Mouse (Mus musculus) embryonic stem cell, embryonic (primary cell): ENCODE results near the gene B3galnt2.
"Not testable (repeated sequence)": the region's sequence is repeated elsewhere in the genome, so short reads cannot be mapped to it uniquely, and the experiment has no call there.

Experiments used
- CTCF ChIA-PET, 4 experiments: fragments of 300-600 bp in 2 of 4; fragments of 350-600 bp in 2 of 4; sonication (Branson Sonifier 250); formaldehyde crosslinking; loops; one replicate each; lab custom pipeline; 2022; ENCODE audit warnings: inconsistent platforms in 2 of 4; lab: Charles Lee
- POLR2A ChIA-PET, 4 experiments: fragments of 300-600 bp in 2 of 4; fragments of 350-600 bp in 2 of 4; sonication (Branson Sonifier 250); formaldehyde crosslinking; loops; one replicate each; lab custom pipeline; 2022; ENCODE audit warnings: antibody characterized with exemption in 4 of 4, inconsistent platforms in 1 of 4; lab: Charles Lee

Gene B3galnt2

GRCm38 (mm10) chr13:13993041-13993440, 38.8 kb downstream of the B3galnt2 start:
- ChIA-PET CTCF (no interaction called here), POLR2A (interaction anchor here in 1 of 4 experiments (1.1 to 2.0 kb wide), 4 partner anchors 10 to 28 kb away, joined by 3 to 5 read pairs (median 4); no protein-coding TSS in a partner anchor)

DNA sequence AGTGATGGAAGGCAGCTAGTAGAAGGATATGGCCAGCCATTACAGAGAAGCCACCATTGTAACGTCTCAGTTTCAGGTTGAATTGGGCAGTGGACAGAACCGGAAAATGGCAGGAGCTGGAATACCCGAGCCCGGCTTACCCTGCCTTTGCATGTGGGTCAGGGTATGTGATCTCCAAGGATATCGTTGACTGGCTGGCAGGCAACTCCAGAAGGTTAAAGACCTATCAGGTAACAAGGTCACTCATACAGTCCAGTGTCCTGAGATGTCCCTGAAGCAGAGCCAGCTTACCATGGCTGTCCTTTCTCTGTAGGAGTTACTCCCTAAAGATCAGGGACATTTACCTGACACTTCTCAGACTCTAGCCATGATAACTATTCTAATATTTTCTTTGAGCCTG, 40.8 kb downstream of the B3galnt2 start:
- CTCF ChIA-PET = no interaction called here
- POLR2A ChIA-PET = interaction anchor here in 1 of 4 experiments (1.0 kb wide), 1 partner anchor 98 kb away, joined by 3 read pairs; no protein-coding TSS in a partner anchor

DNA sequence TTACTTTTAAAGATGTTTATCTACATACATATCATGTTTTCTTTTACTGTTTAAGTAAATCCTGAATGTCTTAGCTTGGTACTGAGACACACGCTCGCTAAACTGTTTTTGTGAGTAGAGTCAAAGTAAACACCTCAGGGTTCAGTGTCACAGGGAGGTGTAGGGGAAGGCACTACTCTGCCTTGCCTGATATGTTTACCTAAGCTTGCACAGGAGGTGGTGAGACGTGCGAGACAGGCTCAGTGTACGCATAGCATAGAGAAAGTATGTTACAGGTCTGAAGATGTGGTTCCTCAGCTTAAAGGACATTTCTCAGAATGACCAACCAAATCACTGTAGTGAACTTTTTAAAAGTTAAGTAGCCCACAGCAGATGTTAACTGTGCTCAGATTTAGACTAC, 43.2 kb downstream of the B3galnt2 start:
- ChIA-PET POLR2A (interaction anchor here in 1 of 4 experiments (0.8 to 2.4 kb wide), 3 partner anchors 19 to 28 kb away, joined by 3 to 8 read pairs (median 3); no protein-coding TSS in a partner anchor), CTCF (interaction anchor here in 1 of 4 experiments (1.1 kb wide), 1 partner anchor 108 kb away, joined by 3 read pairs; no protein-coding TSS in a partner anchor)

DNA sequence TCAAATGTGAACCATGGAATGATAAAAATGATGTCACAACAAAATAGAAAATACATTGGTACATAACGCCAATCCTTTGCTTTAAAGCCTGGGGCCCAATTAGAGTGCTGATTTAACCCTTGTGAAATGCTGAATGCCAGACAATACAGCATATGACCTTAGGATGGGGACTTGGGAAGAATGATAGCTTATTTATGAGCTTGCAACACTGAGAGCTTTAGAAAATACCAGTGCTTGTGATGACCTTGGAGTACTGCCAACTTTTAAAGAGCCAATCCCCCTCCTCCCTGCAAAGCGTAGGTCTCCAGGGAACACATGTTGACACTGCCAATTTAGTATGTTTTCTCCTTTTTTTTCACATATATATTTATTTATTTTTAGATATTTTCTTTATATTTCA, 48.4 kb downstream of the B3galnt2 start:
- POLR2A ChIA-PET = interaction anchor here in 1 of 4 experiments (0.6 to 5.2 kb wide), 6 partner anchors 12 to 200 kb away, joined by 3 to 21 read pairs (median 3); no protein-coding TSS in a partner anchor
- CTCF ChIA-PET = interaction anchor here in 2 of 4 experiments (1.0 to 1.3 kb wide), 2 partner anchors 113 to 528 kb away, joined by 3 read pairs; no protein-coding TSS in a partner anchor

GRCm38 (mm10) chr13:14004086-14004485, 49.8 kb downstream of the B3galnt2 start:
- ChIA-PET POLR2A (interaction anchor here in 1 of 4 experiments (0.6 to 5.2 kb wide), 5 partner anchors 12 to 186 kb away, joined by 4 to 21 read pairs (median 5); partner anchors contain the start of gene Tbce), CTCF (interaction anchor here in 3 of 4 experiments (0.8 to 1.3 kb wide), 6 partner anchors 10 to 115 kb away, joined by 3 read pairs; no protein-coding TSS in a partner anchor)

- POLR2A ChIA-PET = interaction anchor here in 2 of 4 experiments (0.6 to 5.2 kb wide), 8 partner anchors 11 to 490 kb away, joined by 3 to 21 read pairs (median 4); partner anchors contain the start of genes Arid4b (in 1 of the 2), Ggps1 (in 1 of the 2) and Tbce (in 1 of the 2)
- CTCF ChIA-PET = interaction anchor here in 3 of 4 experiments (0.5 to 1.2 kb wide), 5 partner anchors 9 to 174 kb away, joined by 3 to 5 read pairs (median 3); no protein-coding TSS in a partner anchor
Observed at GRCm38 (mm10) chr13:14004999-14005398, 50.7 kb downstream of the B3galnt2 start.

- CTCF ChIA-PET = interaction anchor here in 1 of 4 experiments (0.6 kb wide), 1 partner anchor 137 kb away, joined by 4 read pairs; no protein-coding TSS in a partner anchor
- POLR2A ChIA-PET = interaction anchor here in 2 of 4 experiments (0.6 to 5.2 kb wide), 5 partner anchors 10 to 57 kb away, joined by 3 to 21 read pairs (median 4); partner anchors contain the start of genes Arid4b (in 1 of the 2), B3galnt2 (in 1 of the 2) and Ggps1 (in 1 of the 2)
Observed at GRCm38 (mm10) chr13:14006056-14006455, 51.8 kb downstream of the B3galnt2 start.

GRCm38 (mm10) chr13:14011454-14011995, 57.3 kb downstream of the B3galnt2 start:
- ChIA-PET POLR2A (interaction anchor here in 2 of 4 experiments (1.0 to 3.4 kb wide), 7 partner anchors 18 to 53 kb away, joined by 3 to 12 read pairs (median 4); partner anchors contain the start of gene Tbce (in 1 of the 2)), CTCF (no interaction called here)

DNA sequence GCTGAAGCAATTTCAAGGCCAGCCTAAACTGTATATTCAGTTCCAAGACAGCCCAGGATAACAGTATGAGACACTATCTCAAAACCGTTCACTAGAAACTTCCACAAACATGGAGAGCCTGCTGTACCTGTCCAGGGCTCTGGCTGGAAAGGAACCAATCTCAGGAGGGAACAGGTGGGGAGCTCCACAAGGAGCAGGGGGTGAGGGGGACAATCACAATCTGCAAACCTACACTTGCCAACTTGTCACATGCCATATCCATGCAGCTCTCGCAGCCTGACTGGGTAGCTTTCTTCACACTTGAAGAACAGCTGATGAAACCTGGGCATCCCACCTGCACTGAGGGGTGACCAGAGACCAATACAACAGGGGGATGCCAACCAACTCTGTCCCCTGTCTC, 59.7 kb downstream of the B3galnt2 start:
- ChIA-PET POLR2A (interaction anchor here in 2 of 4 experiments (1.1 to 5.5 kb wide), 7 partner anchors 9 to 48 kb away, joined by 3 to 25 read pairs (median 5); no protein-coding TSS in a partner anchor), CTCF (interaction anchor here in 2 of 4 experiments (1.0 to 1.4 kb wide), 3 partner anchors 9 to 125 kb away, joined by 3 to 4 read pairs (median 3); no protein-coding TSS in a partner anchor)

DNA sequence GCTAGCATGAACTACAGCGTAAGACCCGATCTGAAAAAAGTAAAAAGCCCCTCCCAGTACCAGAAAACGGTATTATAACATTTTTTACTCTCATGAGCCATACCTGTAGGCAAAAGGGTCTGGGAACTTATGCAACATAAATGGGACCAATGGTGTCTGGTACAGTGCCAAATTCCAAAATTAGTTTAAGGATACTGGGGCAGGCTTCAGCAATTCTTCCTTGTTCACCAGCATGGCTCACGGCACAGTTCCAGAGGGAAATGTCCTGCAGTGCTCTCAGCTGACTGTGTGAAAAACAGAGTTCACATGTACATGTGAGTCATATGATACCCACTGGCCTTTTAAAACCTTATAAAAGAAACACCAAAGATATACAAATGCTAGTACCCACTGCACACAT, 60.3 kb downstream of the B3galnt2 start:
- ChIA-PET CTCF (interaction anchor here in 2 of 4 experiments (1.0 to 1.4 kb wide), 2 partner anchors 10 to 125 kb away, joined by 3 to 4 read pairs; no protein-coding TSS in a partner anchor), POLR2A (interaction anchor here in 2 of 4 experiments (1.1 to 5.5 kb wide), 6 partner anchors 9 to 49 kb away, joined by 3 to 25 read pairs (median 8); partner anchors contain the start of gene Ggps1 (in 1 of the 2))

GRCm38 (mm10) chr13:14015609-14016008, 61.3 kb downstream of the B3galnt2 start:
- POLR2A ChIA-PET = interaction anchor here in 3 of 4 experiments (0.6 to 5.5 kb wide), 10 partner anchors 10 to 61 kb away, joined by 3 to 25 read pairs (median 4); partner anchors contain the start of genes B3galnt2 (in 1 of the 3), Ggps1 (in 1 of the 3) and Tbce (in 1 of the 3)
- CTCF ChIA-PET = interaction anchor here in 2 of 4 experiments (0.5 to 1.4 kb wide), 3 partner anchors 11 to 126 kb away, joined by 3 to 4 read pairs (median 3); no protein-coding TSS in a partner anchor

DNA sequence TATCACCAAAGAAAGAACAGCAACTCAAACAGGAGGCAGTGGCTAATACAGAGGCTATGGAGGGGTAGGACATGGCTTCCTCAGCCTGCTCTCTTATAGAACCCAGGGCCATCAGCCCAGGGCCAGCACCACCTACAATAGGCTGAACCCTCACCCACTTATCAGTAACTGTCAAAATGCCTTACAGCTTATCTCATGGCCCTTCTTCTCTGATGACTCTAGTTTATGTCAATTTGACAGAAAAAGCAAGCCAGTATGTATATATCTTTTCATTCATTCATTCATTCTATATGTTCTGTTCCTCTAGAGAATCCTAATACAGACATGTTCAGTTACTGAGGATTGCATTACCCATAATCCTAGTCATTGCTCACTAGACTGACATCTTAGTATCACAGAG, 64.0 kb downstream of the B3galnt2 start:
- CTCF ChIA-PET = no interaction called here
- POLR2A ChIA-PET = interaction anchor here in 1 of 4 experiments (1.0 to 5.5 kb wide), 4 partner anchors 8 to 17 kb away, joined by 4 to 25 read pairs (median 20); no protein-coding TSS in a partner anchor

DNA sequence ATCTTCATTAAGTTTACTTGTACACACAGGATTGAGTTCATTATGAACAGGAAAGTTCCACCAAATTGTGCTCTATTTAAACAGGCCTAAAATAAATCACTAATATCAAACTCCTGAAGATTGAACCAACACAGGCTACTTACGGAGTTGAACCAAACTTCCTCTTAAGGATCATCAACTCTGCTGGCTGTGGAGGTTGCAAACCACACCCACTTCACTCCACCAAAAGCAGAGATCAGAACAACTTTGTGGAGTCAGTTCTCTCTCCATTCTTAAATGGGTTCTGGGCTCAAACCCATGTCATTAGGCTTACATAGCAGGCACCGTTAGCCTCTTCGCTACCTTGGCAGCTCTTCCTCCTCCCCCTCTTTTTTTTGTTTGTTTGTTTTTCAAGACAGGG, 64.6 kb downstream of the B3galnt2 start:
- POLR2A ChIA-PET = interaction anchor here in 2 of 4 experiments (0.6 to 5.0 kb wide), 4 partner anchors 13 to 1403 kb away, joined by 3 to 21 read pairs (median 4); no protein-coding TSS in a partner anchor

DNA sequence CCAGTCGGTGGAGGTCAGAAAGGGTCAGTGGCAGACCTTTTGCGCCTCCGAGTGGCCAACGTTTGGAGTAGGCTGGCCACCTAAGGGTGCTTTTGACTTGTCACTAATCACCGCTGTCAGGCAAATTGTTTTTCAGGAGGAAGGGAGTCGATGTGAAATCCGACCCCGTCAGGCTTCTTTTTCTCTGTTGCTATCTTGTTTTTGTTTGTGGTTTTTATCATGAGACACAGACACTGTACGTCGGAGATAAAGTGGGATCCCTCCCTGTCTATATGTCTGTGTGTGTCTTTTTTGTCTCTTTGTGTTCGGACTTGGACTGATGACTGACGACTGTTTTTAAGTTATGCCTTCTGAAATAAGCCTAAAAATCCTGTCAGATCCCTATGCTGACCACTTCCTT, 67.1 kb downstream of the B3galnt2 start:
- POLR2A ChIA-PET, CTCF ChIA-PET: not testable (repeated sequence)

More for the DNA sequence above, 64.6 kb downstream of the B3galnt2 start:
- CTCF ChIA-PET = no interaction called here

- POLR2A ChIA-PET = interaction anchor here in 3 of 4 experiments (0.7 to 3.8 kb wide), 7 partner anchors 10 to 1259 kb away, joined by 3 to 25 read pairs (median 7); partner anchors contain the start of genes Arid4b (in 1 of the 3) and Tbce (in 1 of the 3)
- CTCF ChIA-PET = interaction anchor here in 1 of 4 experiments (0.6 kb wide), 1 partner anchor 103 kb away, joined by 3 read pairs; no protein-coding TSS in a partner anchor
Observed at GRCm38 (mm10) chr13:14025554-14025953, 71.3 kb downstream of the B3galnt2 start.

- ChIA-PET POLR2A (interaction anchor here in 2 of 4 experiments (0.7 to 3.8 kb wide), 10 partner anchors 9 to 56 kb away, joined by 3 to 25 read pairs (median 4); partner anchors contain the start of genes Arid4b (in 1 of the 2), Ggps1 (in 1 of the 2) and Tbce (in 1 of the 2)), CTCF (interaction anchor here in 2 of 4 experiments (0.5 to 0.6 kb wide), 2 partner anchors 10 to 137 kb away, joined by 3 to 4 read pairs; no protein-coding TSS in a partner anchor)
Observed at GRCm38 (mm10) chr13:14026154-14026820, 72.0 kb downstream of the B3galnt2 start.
